Mouse (Mus musculus): ENCODE measurements around the gene Bmp2k. TPM values are rescaled to one million over a fixed set of nuclear protein-coding genes. Genes with fewer than 3 reads are reported as not detected.

Gene Bmp2k
- total RNA-seq, 2 experiments from 2014 or later = 27.2 to 32.6 TPM

Other genes starting within 250 kb of the Bmp2k start
- 10 to 100 TPM; 15.8 to 26.3 TPM for gene Anxa3, start 204.3 kb upstream of the Bmp2k start, total RNA-seq (2021)
- gene Paqr3, start 113.9 kb downstream of the Bmp2k start, total RNA-seq (2021) = 1 to 10 TPM; 2.9 to 4.9 TPM